Mouse (Mus musculus): ENCODE data around the gene Fhod1.

DNA sequence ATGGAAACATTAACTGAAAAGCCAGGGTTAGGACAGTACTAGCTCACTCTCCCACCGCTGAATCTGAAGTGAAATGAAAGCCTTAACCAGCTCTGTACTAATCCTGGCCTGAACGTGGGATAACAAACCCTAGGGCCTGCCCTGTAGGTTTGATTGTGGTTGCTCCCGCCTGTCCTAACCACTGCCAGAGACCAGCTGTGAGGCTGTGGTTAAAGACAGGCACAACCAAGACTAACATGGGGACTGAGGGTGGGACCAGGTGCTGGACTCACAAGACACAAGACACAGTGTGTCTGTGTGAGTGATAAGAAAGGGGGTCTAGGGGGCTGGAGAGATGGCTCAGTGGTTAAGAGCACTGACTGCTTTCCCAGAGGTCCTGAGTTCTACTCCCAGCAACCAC lies 67.2 kb downstream of the Fhod1 start:
- TF ChIP-seq CTCF (IDR thresholded peaks at IDR 0.05; ENCODE audit: insufficient read depth, low read depth, low read length) (no peak), POLR2A (IDR thresholded peaks at IDR 0.05; ENCODE audit: insufficient read depth, low read depth, low read length) (no peak)

Measured in olfactory bulb, adult 2 months (tissue).